Mouse (Mus musculus): ENCODE results near the gene Nab2. TPM values are rescaled to one million over a fixed set of nuclear protein-coding genes. Genes with fewer than 3 reads are reported as not detected.
A peak's percentile ranks its signal among the peaks of the same experiment; 100 is the strongest.

Nab2 gene
- polyA plus RNA-seq, 1 experiment from 2014 or later, result 10.1 TPM

- Histone ChIP-seq H3K4me2 (no peak overlapping the region), H3K9ac (ENCODE audit: low read depth, low read length) (no peak overlapping the region), H3K4me1 (ENCODE audit: control insufficient read depth, insufficient read depth, low read length) (peaks cover 17% of the 10 kb centered on the region), H3K9me3 (replicated peaks; ENCODE audit: control insufficient read depth, low read length) (no peaks in the 10 kb centered on the region; the same call in 1 of the 2 replicates), H3K27me3 (ENCODE audit: control insufficient read depth, insufficient read depth, low read length) (no peaks in the 10 kb centered on the region), H3K27ac (ENCODE audit: low read depth, low read length) (no peak overlapping the region), H3K4me3 (ENCODE audit: low read depth, low read length) (no peak overlapping the region), H3K36me3 (ENCODE audit: control insufficient read depth, insufficient read depth, low read length) (no peaks in the 10 kb centered on the region)
- WGBS (ENCODE audit: insufficient replicate concordance), result 87% methylated on average over 6 of the region's 6 CpGs
- no peak for ATAC-seq (replicated peaks; ENCODE audit: insufficient number of reproducible peaks, low FRiP score, low TSS enrichment)
Measured at GRCm38 (mm10) chr10:127623439-127624216, 44.7 kb downstream of the Nab2 start.

GRCm38 (mm10) chr10:127622661-127623060, 45.7 kb downstream of the Nab2 start:
- no peak overlapping the region for H3K27ac ChIP-seq (ENCODE audit: low read depth, low read length)
- no peak overlapping the region for H3K4me3 ChIP-seq (ENCODE audit: low read depth, low read length)
- 59% methylated on average over 4 of the region's 4 CpGs for WGBS (ENCODE audit: insufficient replicate concordance)
- no peaks in the 10 kb centered on the region; the same call in 1 of the 2 replicates for H3K9me3 ChIP-seq (replicated peaks; ENCODE audit: control insufficient read depth, low read length)
- no peaks in the 10 kb centered on the region for H3K27me3 ChIP-seq (ENCODE audit: control insufficient read depth, insufficient read depth, low read length)
- no peak for ATAC-seq (replicated peaks; ENCODE audit: insufficient number of reproducible peaks, low FRiP score, low TSS enrichment)
- H3K4me1 ChIP-seq (ENCODE audit: control insufficient read depth, insufficient read depth, low read length), result peaks cover 19% of the 10 kb centered on the region
- no peak overlapping the region for H3K4me2 ChIP-seq
- H3K9ac ChIP-seq (ENCODE audit: low read depth, low read length), result no peak overlapping the region
- H3K36me3 ChIP-seq (ENCODE audit: control insufficient read depth, insufficient read depth, low read length), result no peaks in the 10 kb centered on the region

- H3K4me3 ChIP-seq (ENCODE audit: low read depth, low read length), result peak overlapping the region; percentile 72
- H3K9ac ChIP-seq (ENCODE audit: low read depth, low read length), result peak overlapping the region; percentile 78; the same call in 1 of the 2 replicates
- peak; percentile 19; the same call in 1 of the 2 replicates for ATAC-seq (replicated peaks; ENCODE audit: insufficient number of reproducible peaks, low FRiP score, low TSS enrichment)
- peak overlapping the region; percentile 95 for H3K27ac ChIP-seq (ENCODE audit: low read depth, low read length)
- 1% methylated on average over 13 of the region's 13 CpGs for WGBS (ENCODE audit: insufficient replicate concordance)
- peaks cover 25% of the 10 kb centered on the region for H3K4me1 ChIP-seq (ENCODE audit: control insufficient read depth, insufficient read depth, low read length)
- no peaks in the 10 kb centered on the region for H3K36me3 ChIP-seq (ENCODE audit: control insufficient read depth, insufficient read depth, low read length)
- H3K9me3 ChIP-seq (replicated peaks; ENCODE audit: control insufficient read depth, low read length), result no peaks in the 10 kb centered on the region; the same call in 1 of the 2 replicates
- H3K27me3 ChIP-seq (ENCODE audit: control insufficient read depth, insufficient read depth, low read length), result no peaks in the 10 kb centered on the region
- peak overlapping the region; percentile 97 for H3K4me2 ChIP-seq
Measured at GRCm38 (mm10) chr10:127622057-127622392, 46.3 kb downstream of the Nab2 start.

- peaks cover 31% of the 10 kb centered on the region for H3K4me1 ChIP-seq (ENCODE audit: control insufficient read depth, insufficient read depth, low read length)
- 0% methylated on average over 39 of the region's 39 CpGs for WGBS (ENCODE audit: insufficient replicate concordance)
Measured at GRCm38 (mm10) chr10:127621191-127622056, 46.9 kb downstream of the Nab2 start.

GRCm38 (mm10) chr10:127620406-127621190, 47.8 kb downstream of the Nab2 start, which contains the start of gene Lrp1:
Gene Lrp1 (minus strand): TSS chr10:127621148.
- no peaks in the 10 kb centered on the region for H3K36me3 ChIP-seq (ENCODE audit: control insufficient read depth, insufficient read depth, low read length)
- peaks cover 40% of the 10 kb centered on the region for H3K4me1 ChIP-seq (ENCODE audit: control insufficient read depth, insufficient read depth, low read length)
- no peaks in the 10 kb centered on the region for H3K9me3 ChIP-seq (replicated peaks; ENCODE audit: control insufficient read depth, low read length)
- H3K4me3 ChIP-seq (ENCODE audit: low read depth, low read length), result peak within 1 kb of the TSS; percentile 72
- peak within 1 kb of the TSS; percentile 78 for H3K9ac ChIP-seq (ENCODE audit: low read depth, low read length)
- 2% methylated on average over 22 of the region's 32 CpGs for WGBS (ENCODE audit: insufficient replicate concordance)
- H3K4me2 ChIP-seq, result peak within 1 kb of the TSS; percentile 97
- ATAC-seq (replicated peaks; ENCODE audit: insufficient number of reproducible peaks, low FRiP score, low TSS enrichment), result peak; percentile 56
- peak within 1 kb of the TSS; percentile 95 for H3K27ac ChIP-seq (ENCODE audit: low read depth, low read length)
- no peaks in the 10 kb centered on the region for H3K27me3 ChIP-seq (ENCODE audit: control insufficient read depth, insufficient read depth, low read length)

More at GRCm38 (mm10) chr10:127621191-127622056, 46.9 kb downstream of the Nab2 start:
- ATAC-seq (replicated peaks; ENCODE audit: insufficient number of reproducible peaks, low FRiP score, low TSS enrichment), result peak; percentile 80
- H3K4me2 ChIP-seq, result peak overlapping the region; percentile 97
- H3K36me3 ChIP-seq (ENCODE audit: control insufficient read depth, insufficient read depth, low read length), result no peaks in the 10 kb centered on the region
- H3K4me3 ChIP-seq (ENCODE audit: low read depth, low read length), result peak overlapping the region; percentile 72
- no peaks in the 10 kb centered on the region; the same call in 1 of the 2 replicates for H3K9me3 ChIP-seq (replicated peaks; ENCODE audit: control insufficient read depth, low read length)
- H3K27ac ChIP-seq (ENCODE audit: low read depth, low read length), result peak overlapping the region; percentile 95
- peak overlapping the region; percentile 78 for H3K9ac ChIP-seq (ENCODE audit: low read depth, low read length)
- no peaks in the 10 kb centered on the region for H3K27me3 ChIP-seq (ENCODE audit: control insufficient read depth, insufficient read depth, low read length)

GRCm38 (mm10) chr10:127619941-127620405, 48.4 kb downstream of the Nab2 start:
- H3K36me3 ChIP-seq (ENCODE audit: control insufficient read depth, insufficient read depth, low read length), result no peaks in the 10 kb centered on the region

GRCm38 (mm10) chr10:127619119-127619721, 49.1 kb downstream of the Nab2 start:
- 27% methylated on average over 8 of the region's 8 CpGs for WGBS (ENCODE audit: insufficient replicate concordance)
- peak overlapping the region; percentile 97 for H3K4me2 ChIP-seq
- no peaks in the 10 kb centered on the region for H3K27me3 ChIP-seq (ENCODE audit: control insufficient read depth, insufficient read depth, low read length)
- H3K36me3 ChIP-seq (ENCODE audit: control insufficient read depth, insufficient read depth, low read length), result no peaks in the 10 kb centered on the region
- peak overlapping the region; percentile 72 for H3K4me3 ChIP-seq (ENCODE audit: low read depth, low read length)
- no peaks in the 10 kb centered on the region for H3K9me3 ChIP-seq (replicated peaks; ENCODE audit: control insufficient read depth, low read length)
- H3K9ac ChIP-seq (ENCODE audit: low read depth, low read length), result peak overlapping the region; percentile 76
- peaks cover 53% of the 10 kb centered on the region for H3K4me1 ChIP-seq (ENCODE audit: control insufficient read depth, insufficient read depth, low read length)
- no peak overlapping the region for H3K27ac ChIP-seq (ENCODE audit: low read depth, low read length)
- no peak for ATAC-seq (replicated peaks; ENCODE audit: insufficient number of reproducible peaks, low FRiP score, low TSS enrichment)

More at GRCm38 (mm10) chr10:127619941-127620405, 48.4 kb downstream of the Nab2 start:
- Histone ChIP-seq H3K4me1 (ENCODE audit: control insufficient read depth, insufficient read depth, low read length) (peaks cover 46% of the 10 kb centered on the region), H3K9me3 (replicated peaks; ENCODE audit: control insufficient read depth, low read length) (no peaks in the 10 kb centered on the region), H3K27ac (ENCODE audit: low read depth, low read length) (peak overlapping the region; percentile 95), H3K4me2 (peak overlapping the region; percentile 97), H3K4me3 (ENCODE audit: low read depth, low read length) (peak overlapping the region; percentile 72), H3K27me3 (ENCODE audit: control insufficient read depth, insufficient read depth, low read length) (no peaks in the 10 kb centered on the region), H3K9ac (ENCODE audit: low read depth, low read length) (peak overlapping the region; percentile 76)
- WGBS (ENCODE audit: insufficient replicate concordance), result 4% methylated on average over 12 of the region's 12 CpGs
- no peak for ATAC-seq (replicated peaks; ENCODE audit: insufficient number of reproducible peaks, low FRiP score, low TSS enrichment)
